Mouse (Mus musculus) MEL (cell line): ENCODE data around the gene Pnpla2. TPM values are rescaled to one million over a fixed set of nuclear protein-coding genes. Genes with fewer than 3 reads are reported as not detected.

Experiments
- DNase-seq: peaks from one replicate; pipeline ENCODE4 v3.0.0; 2011; ENCODE audit warnings: low read depth, low spot score
- H3K27ac ChIP-seq: 2 replicates; pipeline ENCODE4 v1.5.1; 2012; ENCODE audit warnings: low read depth, mild to moderate bottlenecking, control low read depth, low read length, moderate library complexity; ENCODE audit not compliant: control insufficient read depth
- H3K27me3 ChIP-seq, 2 experiments: fragments of 150-350 bp in 1 of 2; sonication (generic) in 1 of 2; 2 replicates each; pipeline ENCODE4 v1.6.1; 2012; ENCODE audit warnings: low read length in 2 of 2, mild to moderate bottlenecking in 2 of 2, improper control_type of control experiment in 1 of 2, moderate library complexity in 1 of 2; ENCODE audit not compliant: insufficient read depth in 2 of 2, control insufficient read depth in 1 of 2
- H3K36me3 ChIP-seq, 2 experiments: 2 replicates each; pipeline ENCODE4 v1.6.1; 2012 to 2014; ENCODE audit warnings: low read length in 2 of 2, improper control_type of control experiment in 1 of 2, inconsistent platforms in 1 of 2, mild to moderate bottlenecking in 1 of 2; ENCODE audit not compliant: insufficient read depth in 2 of 2, control insufficient read depth in 1 of 2
- H3K4me1 ChIP-seq, 2 experiments: fragments of 150-350 bp in 1 of 2; sonication (generic) in 1 of 2; 2 replicates each; pipeline ENCODE4 v1.6.1; 2012; ENCODE audit warnings: low read length in 2 of 2, improper control_type of control experiment in 1 of 2, mild to moderate bottlenecking in 1 of 2; ENCODE audit not compliant: insufficient read depth in 2 of 2, control insufficient read depth in 1 of 2
- H3K4me3 ChIP-seq, 2 experiments: fragments of 150-350 bp in 1 of 2; sonication (generic) in 1 of 2; 2 replicates each; pipeline ENCODE4 v1.5.1; 2012; ENCODE audit warnings: low read depth in 2 of 2, low read length in 2 of 2, mild to moderate bottlenecking in 2 of 2, moderate library complexity in 2 of 2, control low read depth in 1 of 2, improper control_type of control experiment in 1 of 2; ENCODE audit not compliant: control insufficient read depth in 1 of 2, insufficient read depth in 1 of 2
- H3K79me2 ChIP-seq: 2 replicates; pipeline ENCODE4 v1.6.1; 2012; ENCODE audit warnings: mild to moderate bottlenecking, low read length, moderate library complexity; ENCODE audit not compliant: control insufficient read depth, poor library complexity, insufficient read depth
- H3K9ac ChIP-seq: 2 replicates; pipeline ENCODE4 v1.6.1; 2012; ENCODE audit warnings: low read depth, mild to moderate bottlenecking, control low read depth, low read length, moderate library complexity; ENCODE audit not compliant: control insufficient read depth, poor library complexity, severe bottlenecking
- H3K9me3 ChIP-seq: fragments of 150-350 bp; sonication (generic); replicated peaks from 2 replicates; pipeline ENCODE4 v1.6.1; 2012; ENCODE audit warnings: mild to moderate bottlenecking, low read length, improper control_type of control experiment, moderate library complexity; ENCODE audit not compliant: insufficient read depth
- BHLHE40 ChIP-seq: IDR thresholded peaks from 2 replicates; pipeline ENCODE4 v1.6.1; 2012; ENCODE audit warnings: low read depth, mild to moderate bottlenecking, inconsistent platforms, low read length, improper control_type of control experiment, borderline replicate concordance
- CHD1 ChIP-seq: IDR thresholded peaks from 2 replicates; pipeline ENCODE4 v1.6.1; 2012; ENCODE audit warnings: low read depth, mild to moderate bottlenecking, inconsistent platforms, low read length, improper control_type of control experiment
- CHD2 ChIP-seq: IDR thresholded peaks from 2 replicates; pipeline ENCODE4 v1.6.1; 2011; ENCODE audit warnings: low read length, improper control_type of control experiment
- CTCF ChIP-seq, 3 experiments: IDR thresholded peaks in 2 of 3; conservative IDR thresholded peaks in 1 of 3; 2 replicates each; pipeline ENCODE4 v1.5.1; 2011 to 2012; ENCODE audit warnings: low read length in 3 of 3, low read depth in 2 of 3, mild to moderate bottlenecking in 2 of 3, improper control_type of control experiment in 1 of 3, inconsistent platforms in 1 of 3, mixed read lengths in 1 of 3, moderate library complexity in 1 of 3; ENCODE audit not compliant: control insufficient read depth in 1 of 3, insufficient read depth in 1 of 3, poor library complexity in 1 of 3, severe bottlenecking in 1 of 3
- E2F4 ChIP-seq: IDR thresholded peaks from 2 replicates; pipeline ENCODE4 v1.6.1; 2011; ENCODE audit warnings: low read depth, low read length, improper control_type of control experiment, borderline replicate concordance
- ELF1 ChIP-seq: IDR thresholded peaks from 2 replicates; pipeline ENCODE4 v1.6.1; 2014; ENCODE audit warnings: low read depth, mild to moderate bottlenecking, inconsistent platforms, low read length, improper control_type of control experiment, moderate library complexity
- EP300 ChIP-seq, 2 experiments: IDR thresholded peaks; 2 replicates each; pipeline ENCODE4 v1.6.1; 2011; ENCODE audit warnings: improper control_type of control experiment in 2 of 2, low read length in 2 of 2, low read depth in 1 of 2, mild to moderate bottlenecking in 1 of 2
- ETS1 ChIP-seq: IDR thresholded peaks from 2 replicates; pipeline ENCODE4 v1.6.1; 2012; ENCODE audit warnings: low read depth, mild to moderate bottlenecking, inconsistent platforms, low read length, improper control_type of control experiment, moderate library complexity
- GATA1 ChIP-seq: IDR thresholded peaks from 2 replicates; pipeline ENCODE4 v1.6.1; 2011; ENCODE audit warnings: low read depth, low read length, improper control_type of control experiment
- HCFC1 ChIP-seq: IDR thresholded peaks from 2 replicates; pipeline ENCODE4 v1.6.1; 2012; ENCODE audit warnings: low read depth, mild to moderate bottlenecking, inconsistent platforms, low read length, improper control_type of control experiment, moderate library complexity
- JUND ChIP-seq: IDR thresholded peaks from 2 replicates; pipeline ENCODE4 v1.6.1; 2011; ENCODE audit warnings: low read depth, mild to moderate bottlenecking, improper control_type of control experiment, low read length
- KAT2A ChIP-seq: conservative IDR thresholded peaks from 2 replicates; pipeline ENCODE4 v1.6.1; 2012; ENCODE audit warnings: low read depth, low read length, improper control_type of control experiment, inconsistent platforms
- MAFK ChIP-seq: IDR thresholded peaks from 2 replicates; pipeline ENCODE4 v1.6.1; 2011; ENCODE audit warnings: low read depth, mild to moderate bottlenecking, low read length, improper control_type of control experiment, borderline replicate concordance
- MAX ChIP-seq: IDR thresholded peaks from 2 replicates; pipeline ENCODE4 v1.6.1; 2011; ENCODE audit warnings: low read length, improper control_type of control experiment
- MAZ ChIP-seq: IDR thresholded peaks from 2 replicates; pipeline ENCODE4 v1.6.1; 2012; ENCODE audit warnings: low read depth, mild to moderate bottlenecking, inconsistent platforms, low read length, improper control_type of control experiment
- MEF2A ChIP-seq: IDR thresholded peaks from 2 replicates; pipeline ENCODE4 v1.6.1; 2014; ENCODE audit warnings: low read depth, mild to moderate bottlenecking, inconsistent platforms, low read length, improper control_type of control experiment; ENCODE audit not compliant: poor library complexity, insufficient replicate concordance, severe bottlenecking; ENCODE audit errors: extremely low read depth
- MXI1 ChIP-seq: IDR thresholded peaks from 2 replicates; pipeline ENCODE4 v1.6.1; 2011; ENCODE audit warnings: mild to moderate bottlenecking, low read depth, low read length, improper control_type of control experiment
- MYC ChIP-seq: IDR thresholded peaks from 2 replicates; pipeline ENCODE4 v1.6.1; 2011; ENCODE audit warnings: low read depth, mild to moderate bottlenecking, low read length, improper control_type of control experiment, moderate library complexity
- POLR2AphosphoS5 ChIP-seq: IDR thresholded peaks from 2 replicates; pipeline ENCODE4 v1.6.1; 2012; ENCODE audit warnings: low read depth, borderline replicate concordance, mild to moderate bottlenecking, inconsistent platforms, low read length, moderate library complexity, mixed read lengths
- RAD21 ChIP-seq: IDR thresholded peaks from 2 replicates; pipeline ENCODE4 v1.6.1; 2011; ENCODE audit warnings: mild to moderate bottlenecking, low read depth, low read length, improper control_type of control experiment
- RCOR1 ChIP-seq: IDR thresholded peaks from 2 replicates; pipeline ENCODE4 v1.6.1; 2012; ENCODE audit warnings: low read depth, mild to moderate bottlenecking, inconsistent platforms, low read length, improper control_type of control experiment
- SIN3A ChIP-seq: IDR thresholded peaks from 2 replicates; pipeline ENCODE4 v1.6.1; 2012; ENCODE audit warnings: low read length, improper control_type of control experiment, inconsistent platforms
- TBP ChIP-seq: IDR thresholded peaks from 2 replicates; pipeline ENCODE4 v1.8.0; 2011; ENCODE audit warnings: low read depth, low read length, improper control_type of control experiment
- UBTF ChIP-seq: IDR thresholded peaks from 2 replicates; pipeline ENCODE4 v1.6.1; 2012; ENCODE audit warnings: low read depth, mild to moderate bottlenecking, inconsistent platforms, low read length, improper control_type of control experiment, moderate library complexity, borderline replicate concordance; ENCODE audit not compliant: insufficient read depth
- USF1 ChIP-seq: IDR thresholded peaks from 2 replicates; pipeline ENCODE4 v1.6.1; 2014; ENCODE audit warnings: low read depth, mild to moderate bottlenecking, inconsistent platforms, low read length, improper control_type of control experiment, moderate library complexity
- USF2 ChIP-seq, 2 experiments: IDR thresholded peaks; 2 replicates each; pipeline ENCODE4 v1.6.1; 2011 to 2012; ENCODE audit warnings: improper control_type of control experiment in 2 of 2, low read length in 2 of 2, borderline replicate concordance in 1 of 2, inconsistent platforms in 1 of 2, low read depth in 1 of 2, mild to moderate bottlenecking in 1 of 2; ENCODE audit not compliant: insufficient read depth in 1 of 2
- ZKSCAN1 ChIP-seq: IDR thresholded peaks from 2 replicates; pipeline ENCODE4 v1.6.1; 2012; ENCODE audit warnings: low read depth, mild to moderate bottlenecking, inconsistent platforms, low read length, improper control_type of control experiment, moderate library complexity
- ZMIZ1 ChIP-seq: IDR thresholded peaks from 2 replicates; pipeline ENCODE4 v1.6.1; 2012; ENCODE audit warnings: low read depth, mild to moderate bottlenecking, inconsistent platforms, low read length, improper control_type of control experiment, moderate library complexity
- ZNF384 ChIP-seq: IDR thresholded peaks from 2 replicates; pipeline ENCODE4 v1.6.1; 2012; ENCODE audit warnings: low read depth, mild to moderate bottlenecking, inconsistent platforms, low read length, improper control_type of control experiment
- polyA plus RNA-seq, 2 experiments: library from polyadenylated mRNA; stranded (reverse) in 1 of 2; unstranded in 1 of 2; fragments of >175 nt in 1 of 2; fragments of >200 nt in 1 of 2; gene quantifications; 2 replicates each; pipeline versions ENCODE4 v1.2.1 to v1.2.4; 2012; ENCODE audit warnings: low replicate concordance in 2 of 2, low read depth in 1 of 2; ENCODE audit not compliant: insufficient read length in 2 of 2, insufficient read depth in 1 of 2, missing spikeins in 1 of 2
- total RNA-seq: library from RNA; depleted of rRNA; stranded (reverse); fragments of 300-350 nt; gene quantifications from 2 replicates; pipeline ENCODE4 v1.2.3, GENCODE M21; 2012

The Pnpla2 gene
- total and polyA plus RNA-seq, 3 experiments = 8.3 to 38.6 TPM; not detected in 1

GRCm38 (mm10) chr7:141475805-141476158 is 20.8 kb downstream of the Pnpla2 start:
- no peaks in the 10 kb centered on the region for H3K27me3 ChIP-seq
- H3K9ac ChIP-seq = peak overlapping the region; percentile 98
- TF ChIP-seq UBTF (no peak), KAT2A (no peak), ZKSCAN1 (no peak), ELF1 (no peak), TBP (no peak), CTCF (IDR thresholded peaks at IDR 0.05 in 2 of 3, conservative IDR thresholded peaks at IDR 0.05 in 1 of 3; ENCODE audit: control insufficient read depth in 1 of 3, insufficient read depth in 1 of 3, low read depth in 2 of 3, low read length in 3 of 3, poor library complexity in 1 of 3, severe bottlenecking in 1 of 3) (no peak), USF2 (IDR thresholded peaks at IDR 0.05; ENCODE audit: borderline replicate concordance in 1 of 2, insufficient read depth in 1 of 2, low read depth in 1 of 2, low read length in 2 of 2) (no peak), CHD1 (no peak), MAFK (no peak), JUND (no peak), MAZ (no peak), GATA1 (no peak), USF1 (no peak), POLR2AphosphoS5 (no peak), RCOR1 (no peak), ZNF384 (no peak)
- H3K36me3 ChIP-seq = peaks cover 0 to 16% of the 10 kb centered on the region in 2 experiments; a peak in 2 of 4 replicates
- H3K4me3 ChIP-seq = peak overlapping the region; percentile 95
- DNase-seq = peak; percentile 60
- peak overlapping the region; percentile 71 for H3K27ac ChIP-seq
- H3K4me1 ChIP-seq = peaks cover 3 to 22% of the 10 kb centered on the region in 2 experiments; a peak in 3 of 4 replicates
- no peaks in the 10 kb centered on the region for H3K9me3 ChIP-seq
- peaks cover 51% of the 10 kb centered on the region for H3K79me2 ChIP-seq

- Histone ChIP-seq H3K4me3 (peak overlapping the region; percentile 95), H3K9me3 (no peaks in the 10 kb centered on the region), H3K36me3 (peaks cover 0 to 16% of the 10 kb centered on the region in 2 experiments; a peak in 2 of 4 replicates), H3K9ac (peak overlapping the region; percentile 98), H3K27ac (peak overlapping the region; percentile 71), H3K4me1 (peaks cover 3 to 22% of the 10 kb centered on the region in 2 experiments; a peak in 3 of 4 replicates), H3K79me2 (peaks cover 51% of the 10 kb centered on the region), H3K27me3 (no peaks in the 10 kb centered on the region)
- DNase-seq = peak; percentile 69
- peak; percentile 54; the same call in 1 of the 2 replicates for TF ChIP-seq USF1
- TF ChIP-seq BHLHE40 = no peak
- TF ChIP-seq CHD2 = peak; percentile 57; the same call in 1 of the 2 replicates
- TF ChIP-seq SIN3A = peak; percentile 63
- no peak for TF ChIP-seq ETS1
- TF ChIP-seq JUND = no peak
- 0 out of 4 replicates have a peak, but pooled peaks of 1 of the 2 experiments have one; percentile 25 for TF ChIP-seq EP300 (IDR thresholded peaks at IDR 0.05; ENCODE audit: low read depth in 1 of 2, low read length in 2 of 2)
- no peak for TF ChIP-seq MEF2A
- no peak for TF ChIP-seq ZMIZ1
- no peak for TF ChIP-seq MAFK
- TF ChIP-seq MXI1 = peak; percentile 96
- TF ChIP-seq MYC = peak; percentile 98
- TF ChIP-seq RAD21 = no peak
- no peak for TF ChIP-seq E2F4
- no peak for TF ChIP-seq KAT2A
- peak; percentile 95 for TF ChIP-seq MAX
- TF ChIP-seq ELF1 = no peak
- no peak for TF ChIP-seq HCFC1
- TF ChIP-seq TBP = no peak
- TF ChIP-seq POLR2AphosphoS5 = no peak
Observed at GRCm38 (mm10) chr7:141476226-141476980, 21.4 kb downstream of the Pnpla2 start.
